Mouse (Mus musculus): ENCODE measurements around the gene Cpb2. TPM values are rescaled to one million over a fixed set of nuclear protein-coding genes. Genes with fewer than 3 reads are reported as not detected.

The Cpb2 gene
- total RNA-seq, 2 experiments from 2014 or later = not detected

Small RNA genes within 50 kb of the gene (microRNA-seq; reads per million reads assigned to microRNA genes)
- gene Gm44482 = not detected

Other genes starting within 250 kb of the Cpb2 start
- gene Rubcnl, start 226.3 kb upstream of the Cpb2 start, total RNA-seq (2021) = 1 to 10 TPM in 1 of 2 experiments, under 1 TPM in 1; 0.63 to 3.2 TPM
- not detected for gene Lrrc63, start 111.4 kb upstream of the Cpb2 start, total RNA-seq (2021)
- gene Lcp1, start 111.2 kb upstream of the Cpb2 start, total RNA-seq (2021) = 10 to 100 TPM; 13.8 to 16.9 TPM
- gene Zc3h13, start 42.1 kb downstream of the Cpb2 start, total RNA-seq (2021) = 10 to 100 TPM; 30.5 to 34.0 TPM
- gene Siah3, start 213.7 kb downstream of the Cpb2 start, total RNA-seq (2021) = under 1 TPM; 0.33 to 0.50 TPM